Mouse (Mus musculus): Measurements from ENCODE around the gene Exo1.

- TF ChIP-seq CTCF (IDR thresholded peaks at IDR 0.05; ENCODE audit: borderline replicate concordance, insufficient read depth, low read length) = no peak
- no peak for TF ChIP-seq POLR2A (IDR thresholded peaks at IDR 0.05; ENCODE audit: low read depth, low read length)
These were observed 39.6 kb downstream of the Exo1 start, which contains the start of gene Gm38100 for GRCm38 (mm10) chr1:175920029-175920428.
